Mouse (Mus musculus): ENCODE data around the gene Dnah3. TPM values are rescaled to one million over a fixed set of nuclear protein-coding genes. Genes with fewer than 3 reads are reported as not detected.

Dnah3 gene
- polyA plus RNA-seq (2014; fragmentation: Illumina TruSeq; extraction: RNeasy Lipid Tissue Mini Kit (QIAGEN cat#74804); ENCODE audit: low read depth, low replicate concordance) = 99.4 TPM

DNA sequence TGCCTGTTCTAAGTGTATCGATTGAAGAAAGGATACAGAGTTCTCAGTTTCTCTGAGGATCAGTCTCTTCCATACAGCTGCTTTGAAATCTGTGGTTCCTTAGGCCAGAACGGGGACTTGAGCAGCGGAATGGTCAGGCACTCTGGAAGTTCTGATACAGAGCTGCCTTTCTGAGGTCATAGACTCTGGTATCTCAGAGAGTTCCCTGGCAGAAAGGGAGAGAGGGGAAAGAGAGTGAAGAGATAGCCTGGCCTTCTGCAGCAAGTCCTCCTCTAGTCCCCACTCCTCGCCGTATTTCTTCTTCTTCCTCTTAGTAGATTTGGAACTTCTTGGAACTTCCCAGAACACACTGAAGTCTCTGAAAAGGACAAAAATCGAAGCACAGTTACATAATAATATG lies at the start of gene Dnah3:
Dnah3 (minus strand) TSS at position 101 of the 400 bp plus-strand sequence.

DNA sequence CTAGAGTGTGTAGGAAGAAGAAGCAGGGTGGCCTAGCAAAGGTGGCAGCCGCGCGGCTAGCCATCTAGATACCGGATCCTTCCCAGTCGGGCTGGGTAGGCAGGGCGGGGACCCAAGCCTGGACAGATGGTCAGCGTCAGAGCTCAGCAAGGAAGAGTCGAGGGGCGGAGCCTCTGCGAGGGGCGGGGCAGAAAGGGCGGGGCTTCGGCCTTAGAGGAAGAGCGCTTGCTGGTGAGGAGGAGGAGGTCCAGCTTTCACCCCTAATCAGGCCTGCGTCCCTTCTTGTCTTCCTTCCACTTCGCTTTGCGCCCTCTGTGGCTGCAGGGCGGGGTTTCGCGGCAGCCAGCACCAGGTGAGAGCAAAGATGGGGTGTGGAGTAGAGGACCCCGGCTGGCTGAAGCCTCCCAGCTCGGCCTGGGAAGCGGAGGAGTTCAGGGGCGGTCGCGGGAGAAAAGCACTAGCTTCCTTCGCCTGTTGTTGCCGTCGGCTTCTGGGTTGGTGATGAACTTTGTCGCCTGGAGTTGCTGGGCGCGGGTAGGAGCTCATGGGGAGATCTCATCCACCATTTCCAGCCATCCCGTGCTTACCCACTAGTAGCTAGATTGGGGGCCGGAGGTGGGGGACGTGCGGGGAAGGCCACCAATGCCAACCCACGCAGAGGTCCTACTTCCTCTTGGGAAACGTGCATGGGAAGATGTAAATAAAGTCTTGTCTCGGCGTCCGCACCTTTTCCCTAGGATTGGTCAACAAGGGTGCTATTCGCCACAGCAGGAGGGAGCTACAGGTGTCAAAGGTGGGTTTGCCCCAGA lies 7.3 kb upstream of the Dnah3 start, which contains the start of gene Tmem159:
Tmem159 (plus strand) TSS at position 190 of the 809 bp plus-strand sequence.

DNA sequence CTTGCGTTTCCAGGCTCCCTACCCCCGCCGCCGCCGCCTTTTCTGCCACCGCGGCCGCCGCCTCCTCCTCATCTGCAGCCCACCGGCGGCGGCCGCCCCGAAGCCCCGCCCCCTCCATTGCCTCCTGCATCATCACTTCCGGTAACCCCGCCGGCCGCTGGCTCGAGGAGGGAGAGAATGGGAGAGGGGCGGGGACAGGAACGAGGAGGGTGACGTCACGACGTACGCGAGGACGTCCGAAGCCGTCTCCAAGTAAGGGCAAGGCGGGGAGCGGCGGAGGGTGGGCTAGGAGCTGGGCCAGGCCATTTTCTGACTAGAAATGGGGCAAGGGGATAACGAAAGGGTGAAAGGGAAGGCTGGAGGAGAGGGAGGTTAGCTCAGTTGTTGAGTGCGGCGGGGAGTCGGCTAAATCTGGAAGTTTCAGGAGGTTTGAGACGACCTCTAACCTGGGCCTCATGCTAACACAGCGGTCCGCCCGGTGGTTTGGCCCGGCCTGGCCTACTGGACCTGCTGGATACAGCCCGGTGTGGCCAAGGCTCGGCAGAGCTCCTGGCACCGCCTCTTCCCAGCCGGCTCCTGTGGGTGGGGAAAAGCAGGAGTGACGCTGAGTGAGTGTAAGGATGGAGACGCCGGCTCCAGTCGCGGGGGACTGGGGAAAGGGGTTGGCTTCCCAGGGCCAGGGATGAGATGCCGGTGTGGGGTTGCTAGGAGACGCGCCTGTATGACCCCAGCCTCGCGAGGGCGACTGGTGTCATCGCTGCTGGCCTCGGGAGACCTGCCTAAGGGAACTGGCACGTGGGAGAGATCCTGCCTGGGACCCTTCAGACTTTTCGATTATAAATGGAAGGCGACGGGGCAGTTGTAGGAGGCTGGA lies 199.2 kb downstream of the Dnah3 start, which contains the start of the genes Lyrm1 and Dcun1d3:
Lyrm1 (plus strand) TSS at position 223 of the 874 bp plus-strand sequence.
Dcun1d3 (minus strand) TSS at position 660 of the 874 bp plus-strand sequence.

Other genes with a start within 250 kb of the Dnah3 start
- gene Lyrm1, start 199.4 kb downstream of the Dnah3 start, polyA plus RNA-seq (2014; fragmentation: Illumina TruSeq; extraction: RNeasy Lipid Tissue Mini Kit (QIAGEN cat#74804); ENCODE audit: low read depth, low replicate concordance) = 85.5 TPM
- gene Dcun1d3, start 199.0 kb downstream of the Dnah3 start, polyA plus RNA-seq (2014; fragmentation: Illumina TruSeq; extraction: RNeasy Lipid Tissue Mini Kit (QIAGEN cat#74804); ENCODE audit: low read depth, low replicate concordance) = 48.2 TPM
- 7.8 TPM for gene Tmem159, start 7.1 kb upstream of the Dnah3 start, polyA plus RNA-seq (2014; fragmentation: Illumina TruSeq; extraction: RNeasy Lipid Tissue Mini Kit (QIAGEN cat#74804); ENCODE audit: low read depth, low replicate concordance)
- gene Zp2, start 50.0 kb upstream of the Dnah3 start, polyA plus RNA-seq (2014; fragmentation: Illumina TruSeq; extraction: RNeasy Lipid Tissue Mini Kit (QIAGEN cat#74804); ENCODE audit: low read depth, low replicate concordance) = not detected
- 1.7 TPM for gene Anks4b, start 78.6 kb upstream of the Dnah3 start, polyA plus RNA-seq (2014; fragmentation: Illumina TruSeq; extraction: RNeasy Lipid Tissue Mini Kit (QIAGEN cat#74804); ENCODE audit: low read depth, low replicate concordance)
- not detected for gene Crym, start 106.8 kb upstream of the Dnah3 start, polyA plus RNA-seq (2014; fragmentation: Illumina TruSeq; extraction: RNeasy Lipid Tissue Mini Kit (QIAGEN cat#74804); ENCODE audit: low read depth, low replicate concordance)
- gene Abca14, start 108.7 kb upstream of the Dnah3 start, polyA plus RNA-seq (2014; fragmentation: Illumina TruSeq; extraction: RNeasy Lipid Tissue Mini Kit (QIAGEN cat#74804); ENCODE audit: low read depth, low replicate concordance) = 125 TPM
- 86.7 TPM for gene Abca15, start 233.4 kb upstream of the Dnah3 start, polyA plus RNA-seq (2014; fragmentation: Illumina TruSeq; extraction: RNeasy Lipid Tissue Mini Kit (QIAGEN cat#74804); ENCODE audit: low read depth, low replicate concordance)

Data from testis, adult 10 weeks (tissue).